Mouse (Mus musculus): ENCODE data around the gene Olfr1305. TPM values are rescaled to one million over a fixed set of nuclear protein-coding genes. Genes with fewer than 3 reads are reported as not detected.

Olfr1305 gene
- not detected in 2 replicates for polyA plus RNA-seq (2014; fragmentation: Nextera tagmentation; extraction: Ambion mirVana)

DNA sequence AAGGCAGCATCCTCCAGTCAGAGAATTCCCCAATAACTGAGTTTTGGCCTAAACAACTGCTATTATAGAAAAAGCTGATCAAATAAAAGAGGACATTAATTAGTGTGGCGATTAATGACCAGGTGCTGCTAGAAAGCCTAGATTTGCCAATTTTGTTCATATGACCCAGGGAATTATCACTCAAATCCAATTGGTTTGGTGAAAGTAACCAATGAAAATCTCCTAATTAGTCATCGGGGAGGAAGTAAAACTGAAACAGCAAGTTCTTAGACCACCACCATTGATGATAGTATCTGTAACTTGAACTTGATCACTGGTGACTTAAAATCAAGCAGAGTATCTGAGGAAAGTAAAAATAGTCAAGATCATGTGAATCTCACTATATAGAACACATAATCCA, at the start of gene Olfr1305:
Gene Olfr1305, minus strand, starts transcription at position 101 of the 400 bp plus-strand sequence.
- 90% methylated on average over 2 of the region's 2 CpGs for WGBS
- no peaks in the 10 kb centered on the region for H3K27me3 ChIP-seq (ENCODE audit: control insufficient read depth, insufficient read depth, low read length)
- H3K4me3 ChIP-seq (ENCODE audit: low read depth, low read length) = no peak within 1 kb of the TSS
- H3K4me1 ChIP-seq (replicated peaks; ENCODE audit: control insufficient read depth, insufficient read depth, low read length) = no peaks in the 10 kb centered on the region
- no peak within 1 kb of the TSS for H3K27ac ChIP-seq (ENCODE audit: low read depth, low read length)
- no peak within 1 kb of the TSS for H3K9ac ChIP-seq (ENCODE audit: low read depth, low read length)
- no peaks in the 10 kb centered on the region for H3K36me3 ChIP-seq (ENCODE audit: control insufficient read depth, insufficient read depth, low read length)
- ATAC-seq (ENCODE audit: low FRiP score) (no peak), DNase-seq (ENCODE audit: low spot score) (no peak)
- H3K9me3 ChIP-seq (ENCODE audit: control insufficient read depth, low read length) = no peaks in the 10 kb centered on the region
- no peak within 1 kb of the TSS for H3K4me2 ChIP-seq (replicated peaks; ENCODE audit: low read depth, low read length)

DNA sequence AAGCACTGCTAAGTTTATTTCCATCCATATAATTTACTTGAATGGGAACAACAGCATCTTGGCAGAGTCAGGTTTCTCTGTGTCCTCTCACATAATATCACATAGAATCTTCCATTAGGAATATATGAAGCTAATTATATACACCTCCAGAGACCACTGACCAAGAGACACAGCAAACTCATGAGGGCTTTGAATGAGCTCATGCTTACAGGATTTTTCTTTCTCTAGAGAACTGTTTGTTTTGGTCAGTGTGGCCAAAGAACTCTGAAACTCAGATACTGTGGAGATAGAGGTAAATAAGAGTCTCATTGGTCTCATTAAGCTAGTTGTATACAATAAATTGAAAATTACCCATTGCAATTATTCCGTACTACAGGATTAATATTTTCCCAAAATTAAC, 39.2 kb upstream of the Olfr1305 start, which contains the start of gene Olfr1306:
Gene Olfr1306, minus strand, starts transcription at position 101 of the 400 bp plus-strand sequence.
- Histone ChIP-seq H3K9me3 (ENCODE audit: control insufficient read depth, low read length) (no peaks in the 10 kb centered on the region), H3K27ac (ENCODE audit: low read depth, low read length) (no peak within 1 kb of the TSS), H3K4me2 (replicated peaks; ENCODE audit: low read depth, low read length) (no peak within 1 kb of the TSS), H3K27me3 (ENCODE audit: control insufficient read depth, insufficient read depth, low read length) (no peaks in the 10 kb centered on the region), H3K4me1 (replicated peaks; ENCODE audit: control insufficient read depth, insufficient read depth, low read length) (no peaks in the 10 kb centered on the region), H3K36me3 (ENCODE audit: control insufficient read depth, insufficient read depth, low read length) (no peaks in the 10 kb centered on the region), H3K9ac (ENCODE audit: low read depth, low read length) (no peak within 1 kb of the TSS), H3K4me3 (ENCODE audit: low read depth, low read length) (no peak within 1 kb of the TSS)
- DNase-seq (ENCODE audit: low spot score) (no peak), ATAC-seq (ENCODE audit: low FRiP score) (no peak)
- WGBS = 86% methylated on average over 1 of the region's 1 CpGs

DNA sequence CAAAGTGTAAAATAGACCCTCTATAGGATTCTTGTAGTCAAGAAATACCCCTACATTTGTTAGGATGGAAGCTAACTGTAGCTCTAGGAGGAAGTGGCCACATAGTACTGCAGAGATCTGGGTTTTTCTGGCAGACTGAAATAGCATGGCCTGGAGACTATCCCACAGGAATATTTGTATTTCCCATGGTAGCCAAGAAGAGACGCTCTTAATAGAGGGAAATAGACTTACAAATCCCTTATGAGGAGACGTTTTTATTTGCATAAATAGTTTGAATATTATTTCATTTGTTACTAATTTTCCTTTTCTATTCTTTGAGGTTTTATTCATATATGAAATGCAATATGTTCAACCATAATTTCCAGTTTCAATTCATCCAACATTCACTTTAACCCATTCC, 56.7 kb downstream of the Olfr1305 start, which contains the start of gene Olfr1303:
Gene Olfr1303, minus strand, starts transcription at position 101 of the 400 bp plus-strand sequence.
- DNase-seq (ENCODE audit: low spot score) (no peak), ATAC-seq (ENCODE audit: low FRiP score) (no peak)
- H3K9me3 ChIP-seq (ENCODE audit: control insufficient read depth, low read length) = no peaks in the 10 kb centered on the region
- no peaks in the 10 kb centered on the region for H3K27me3 ChIP-seq (ENCODE audit: control insufficient read depth, insufficient read depth, low read length)
- WGBS = 89% methylated on average over 2 of the region's 2 CpGs
- H3K4me1 ChIP-seq (replicated peaks; ENCODE audit: control insufficient read depth, insufficient read depth, low read length) = no peaks in the 10 kb centered on the region
- H3K9ac ChIP-seq (ENCODE audit: low read depth, low read length) = no peak within 1 kb of the TSS
- H3K4me3 ChIP-seq (ENCODE audit: low read depth, low read length) = no peak within 1 kb of the TSS
- H3K36me3 ChIP-seq (ENCODE audit: control insufficient read depth, insufficient read depth, low read length) = no peaks in the 10 kb centered on the region
- H3K4me2 ChIP-seq (replicated peaks; ENCODE audit: low read depth, low read length) = no peak within 1 kb of the TSS
- H3K27ac ChIP-seq (ENCODE audit: low read depth, low read length) = no peak within 1 kb of the TSS

Other genes with a start within 250 kb of the Olfr1305 start
- gene Olfr1298, start 227.9 kb downstream of the Olfr1305 start, polyA plus RNA-seq (2014; fragmentation: Nextera tagmentation; extraction: Ambion mirVana) = not detected in 2 replicates
- not detected in 2 replicates for gene Olfr1299, start 215.7 kb downstream of the Olfr1305 start, polyA plus RNA-seq (2014; fragmentation: Nextera tagmentation; extraction: Ambion mirVana)
- gene Olfr1301, start 126.1 kb downstream of the Olfr1305 start, polyA plus RNA-seq (2014; fragmentation: Nextera tagmentation; extraction: Ambion mirVana) = not detected in 2 replicates
- gene Olfr1302, start 99.7 kb downstream of the Olfr1305 start, polyA plus RNA-seq (2014; fragmentation: Nextera tagmentation; extraction: Ambion mirVana) = not detected in 2 replicates
- gene Olfr1303, start 56.8 kb downstream of the Olfr1305 start, polyA plus RNA-seq (2014; fragmentation: Nextera tagmentation; extraction: Ambion mirVana) = not detected in 2 replicates
- gene Olfr1306, start 39.1 kb upstream of the Olfr1305 start, polyA plus RNA-seq (2014; fragmentation: Nextera tagmentation; extraction: Ambion mirVana) = not detected in 2 replicates
- not detected in 2 replicates for gene Olfr1307, start 72.3 kb upstream of the Olfr1305 start, polyA plus RNA-seq (2014; fragmentation: Nextera tagmentation; extraction: Ambion mirVana)
- gene Olfr1308, start 87.8 kb upstream of the Olfr1305 start, polyA plus RNA-seq (2014; fragmentation: Nextera tagmentation; extraction: Ambion mirVana) = not detected in 2 replicates
- not detected in 2 replicates for gene Olfr1309, start 113.1 kb upstream of the Olfr1305 start, polyA plus RNA-seq (2014; fragmentation: Nextera tagmentation; extraction: Ambion mirVana)
- not detected in 2 replicates for gene Olfr1310, start 135.6 kb upstream of the Olfr1305 start, polyA plus RNA-seq (2014; fragmentation: Nextera tagmentation; extraction: Ambion mirVana)
- gene Olfr1311, start 147.3 kb upstream of the Olfr1305 start, polyA plus RNA-seq (2014; fragmentation: Nextera tagmentation; extraction: Ambion mirVana) = not detected in 2 replicates
- not detected in 2 replicates for gene Olfr1312, start 173.1 kb upstream of the Olfr1305 start, polyA plus RNA-seq (2014; fragmentation: Nextera tagmentation; extraction: Ambion mirVana)
- not detected in 2 replicates for gene Olfr1313, start 200.7 kb upstream of the Olfr1305 start, polyA plus RNA-seq (2014; fragmentation: Nextera tagmentation; extraction: Ambion mirVana)
- not detected in 2 replicates for gene Olfr1314, start 219.6 kb upstream of the Olfr1305 start, polyA plus RNA-seq (2014; fragmentation: Nextera tagmentation; extraction: Ambion mirVana)
- gene Olfr1315-ps1, start 238.3 kb upstream of the Olfr1305 start, polyA plus RNA-seq (2014; fragmentation: Nextera tagmentation; extraction: Ambion mirVana) = not detected in 2 replicates